Mouse (Mus musculus) A20 (cell line): ENCODE results near the gene Cnnm4.
A peak's percentile ranks its signal among the peaks of the same experiment; 100 is the strongest.

ENCODE experiments used
- DNase-seq: peaks from one replicate; pipeline ENCODE4 v3.0.0-alpha.2; 2011; ENCODE audit warnings: low read depth, low spot score

The Cnnm4 gene

DNA sequence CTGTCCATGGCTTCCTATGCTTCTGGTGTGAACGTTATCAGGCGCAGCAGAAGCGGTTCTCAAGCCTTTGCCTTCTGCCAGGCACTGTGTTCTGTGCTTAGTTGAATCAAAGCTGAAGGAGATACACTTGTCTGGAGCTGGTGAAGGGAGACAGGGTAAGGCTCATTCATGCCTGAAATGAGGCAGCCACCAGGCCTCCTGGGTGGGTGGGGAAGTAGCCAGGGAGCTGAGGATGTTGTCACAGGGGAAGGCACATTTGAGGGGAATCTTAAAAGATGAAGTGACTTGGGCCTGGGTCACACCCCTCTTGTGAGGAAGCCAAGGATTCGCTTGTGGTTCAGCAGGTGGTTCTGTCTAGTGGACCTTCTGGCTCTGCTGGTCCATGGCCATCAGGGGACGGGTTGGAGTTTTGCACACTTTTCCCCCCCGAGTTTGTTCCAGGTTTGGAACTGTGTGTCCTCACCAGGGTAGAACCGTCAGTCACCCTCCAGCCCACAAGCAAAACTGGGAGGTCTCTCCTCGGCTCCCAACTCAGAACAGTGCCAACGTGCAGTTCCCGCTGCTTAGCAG lies 1.9 kb downstream of the Cnnm4 start:
- DNase-seq: peak; percentile 24

- no peak for DNase-seq
Observed at GRCm38 (mm10) chr1:36474646-36475045, 3.2 kb downstream of the Cnnm4 start.

DNA sequence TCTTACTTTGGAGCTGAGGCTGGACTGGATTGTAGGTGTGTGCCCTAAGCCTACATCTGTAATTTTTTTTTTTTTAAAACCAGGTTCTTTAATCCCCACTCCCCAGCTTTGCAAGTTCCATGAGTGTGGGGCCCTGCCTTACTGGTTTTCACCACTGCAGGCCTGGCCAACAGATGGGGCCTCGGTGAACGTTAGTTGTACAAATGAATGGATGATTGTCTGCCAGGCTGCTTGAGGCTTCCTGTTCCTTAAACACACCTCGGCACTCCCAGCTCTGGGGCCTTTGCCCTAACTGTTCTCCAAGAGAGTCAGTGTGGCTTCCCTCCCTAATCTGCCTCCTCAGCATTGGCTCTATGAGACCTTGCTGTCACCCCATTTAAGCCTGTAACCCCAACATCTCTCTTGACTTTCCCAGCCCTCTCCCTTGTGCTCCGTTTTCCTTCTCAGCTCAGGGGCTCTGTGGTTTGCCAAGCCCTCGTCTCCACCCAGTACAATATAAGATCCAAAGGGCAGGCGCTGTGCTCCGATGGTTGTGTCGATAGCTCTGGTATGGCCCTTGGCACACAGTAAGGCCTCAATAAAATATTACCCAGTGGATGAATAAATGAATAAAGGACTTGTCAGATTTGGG lies 4.2 kb downstream of the Cnnm4 start:
- DNase-seq: no peak

GRCm38 (mm10) chr1:36476426-36476825 lies 5.0 kb downstream of the Cnnm4 start:
- DNase-seq: no peak

- DNase-seq: no peak
Observed at GRCm38 (mm10) chr1:36478343-36478795, 6.9 kb downstream of the Cnnm4 start.

DNA sequence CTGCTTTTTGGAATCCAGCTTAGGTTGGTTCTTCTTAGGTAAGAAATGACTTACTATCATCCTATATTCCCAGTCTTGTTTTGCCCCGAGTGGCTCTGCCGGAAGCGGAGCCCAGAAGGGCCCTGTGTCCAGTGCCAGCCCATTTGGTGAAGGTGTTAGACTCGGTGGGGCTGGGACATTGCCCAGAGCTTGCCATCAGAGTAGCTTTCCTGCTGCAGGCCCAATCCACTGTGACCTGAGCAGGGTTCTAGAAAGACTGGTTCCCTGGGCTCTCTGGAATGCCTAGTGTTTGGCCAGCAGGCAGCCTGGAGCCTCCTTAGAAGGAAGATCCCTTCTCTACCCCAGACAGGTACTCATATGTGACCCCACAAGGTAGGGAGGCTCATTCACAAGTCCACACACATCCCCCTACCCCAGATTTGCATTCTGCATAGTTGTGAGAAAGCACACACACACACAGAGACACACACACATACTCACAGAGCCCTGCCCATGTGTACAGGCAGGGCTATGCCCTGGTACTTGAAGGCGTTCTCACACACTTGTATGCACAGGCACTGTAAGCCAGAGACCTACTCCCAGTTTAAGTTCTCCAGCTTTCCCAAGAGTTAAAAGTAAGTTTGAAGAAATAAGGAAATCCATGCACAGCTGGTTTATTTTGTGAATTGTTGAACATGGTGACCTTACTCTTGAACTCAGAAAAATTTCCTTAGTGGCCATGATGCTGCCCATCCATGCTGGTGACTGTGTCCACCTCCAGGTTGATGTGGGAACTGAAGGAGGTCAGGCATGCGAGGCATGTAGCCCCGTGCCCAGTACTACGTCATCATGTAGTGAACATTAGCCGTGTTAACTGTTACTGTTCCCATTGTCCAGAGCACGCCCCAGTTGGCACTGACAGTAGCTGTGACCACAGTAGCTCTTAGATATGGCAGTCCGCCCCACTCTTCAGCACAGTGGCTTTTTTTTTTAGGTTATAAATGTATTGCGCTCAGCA lies 8.8 kb downstream of the Cnnm4 start:
- no peak for DNase-seq

DNA sequence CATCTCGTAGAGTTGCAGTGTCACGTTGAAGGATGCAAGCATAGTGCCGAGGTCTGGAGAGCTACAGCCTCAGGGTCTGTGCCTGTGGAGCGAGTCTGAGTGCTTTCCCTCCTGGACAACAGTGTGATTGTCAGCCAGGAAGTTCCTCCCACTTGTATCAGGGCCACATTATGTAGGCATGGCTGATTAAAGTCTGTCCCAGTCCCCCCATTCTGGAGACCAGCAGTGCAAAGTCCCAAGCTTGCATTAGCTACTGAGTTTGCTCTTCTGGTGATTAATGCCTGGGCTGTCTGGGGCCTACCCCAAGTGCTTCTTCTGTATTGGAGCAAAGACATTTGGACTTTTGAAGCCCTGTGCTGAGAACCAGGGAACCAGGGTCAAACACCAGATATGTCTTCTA lies 12.4 kb downstream of the Cnnm4 start:
- no peak for DNase-seq

- no peak for DNase-seq
Observed at GRCm38 (mm10) chr1:36485080-36485479, 13.7 kb downstream of the Cnnm4 start.

GRCm38 (mm10) chr1:36487111-36487510 lies 15.7 kb downstream of the Cnnm4 start:
- no peak for DNase-seq

DNA sequence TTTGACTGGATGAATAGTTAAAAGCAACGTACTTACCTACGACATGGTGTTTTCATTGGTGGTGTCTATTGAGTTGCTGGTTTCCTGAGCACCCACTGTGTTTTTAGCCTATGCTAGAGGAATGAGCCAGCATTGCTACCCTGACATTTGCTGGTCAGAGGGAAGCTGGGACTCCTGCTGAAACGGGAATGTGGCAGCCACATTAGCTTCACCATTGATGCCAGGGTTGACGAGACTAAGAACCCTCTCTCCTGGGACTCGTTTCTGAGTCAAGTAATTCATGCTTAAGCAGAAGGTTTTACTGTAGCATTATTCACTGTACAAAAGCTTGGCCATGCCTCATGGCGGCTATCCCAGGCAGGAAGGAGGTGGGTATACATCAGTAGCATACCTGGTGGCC lies 18.2 kb downstream of the Cnnm4 start:
- no peak for DNase-seq

- no peak for DNase-seq
Observed at GRCm38 (mm10) chr1:36492416-36493139, 21.2 kb downstream of the Cnnm4 start.

DNA sequence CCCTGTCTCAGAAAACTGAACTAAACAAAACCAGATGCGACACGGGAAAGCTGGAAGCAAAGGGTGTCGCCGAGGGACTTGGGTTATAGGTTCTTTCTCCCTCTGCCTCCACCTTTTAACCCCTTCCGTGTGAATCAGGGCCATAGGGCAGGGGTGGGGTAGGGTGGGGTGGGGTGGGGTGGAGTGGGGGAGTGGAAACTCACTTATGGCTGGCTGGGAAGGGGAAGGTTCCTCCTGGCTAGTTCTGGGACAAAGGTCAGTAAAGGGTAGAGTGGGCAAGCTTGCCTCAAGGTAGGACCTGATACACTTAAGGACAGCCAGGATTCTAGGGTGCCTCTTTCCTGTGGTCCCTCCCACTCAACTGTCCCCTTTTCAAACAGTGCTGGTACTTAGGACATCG lies 21.9 kb downstream of the Cnnm4 start:
- DNase-seq: no peak

- DNase-seq: no peak
Observed at GRCm38 (mm10) chr1:36496719-36497118, 25.3 kb downstream of the Cnnm4 start.

DNA sequence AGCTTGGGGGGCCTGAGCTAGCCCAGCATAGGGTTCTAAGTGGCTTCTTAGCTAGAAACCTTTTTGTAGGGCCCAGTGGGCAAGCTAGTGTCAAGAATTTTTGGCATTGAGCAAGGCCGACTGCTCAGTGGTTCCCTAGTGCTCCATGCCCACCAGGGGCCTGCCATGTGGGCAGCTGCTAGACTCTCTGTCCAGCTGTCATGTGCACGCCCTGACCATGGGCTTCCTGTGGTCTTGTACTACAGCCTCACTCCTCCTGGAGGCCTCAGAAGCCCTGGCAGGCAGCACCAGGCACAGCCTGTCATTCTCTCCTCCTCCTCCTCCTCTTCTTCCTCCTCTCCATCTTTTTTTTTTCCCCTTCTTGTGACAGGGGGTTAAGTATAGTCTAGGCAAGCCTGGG lies 25.9 kb downstream of the Cnnm4 start:
- no peak for DNase-seq

DNA sequence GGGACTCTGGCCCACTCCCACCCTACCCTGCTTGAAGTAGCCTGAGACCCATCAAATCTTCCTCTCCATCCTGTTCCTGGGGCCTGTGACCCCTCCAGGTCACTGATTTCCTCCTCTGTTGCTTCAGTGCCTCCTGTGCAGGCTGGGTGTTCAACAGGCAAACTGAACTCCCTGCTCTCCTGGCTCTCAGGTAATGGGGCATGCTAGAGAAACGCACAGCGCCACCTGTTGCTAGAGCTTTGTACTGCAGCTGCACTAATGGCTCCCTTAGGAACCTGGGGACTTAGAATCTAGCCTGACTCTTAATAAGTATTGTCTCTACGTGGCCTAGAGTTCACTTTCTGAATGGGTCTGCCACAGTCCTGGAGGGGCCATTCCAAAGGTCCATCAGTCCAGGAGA lies 29.8 kb downstream of the Cnnm4 start:
- DNase-seq: peak; percentile 74

GRCm38 (mm10) chr1:36508238-36508637 lies 36.8 kb downstream of the Cnnm4 start:
- peak; percentile 61 for DNase-seq

DNA sequence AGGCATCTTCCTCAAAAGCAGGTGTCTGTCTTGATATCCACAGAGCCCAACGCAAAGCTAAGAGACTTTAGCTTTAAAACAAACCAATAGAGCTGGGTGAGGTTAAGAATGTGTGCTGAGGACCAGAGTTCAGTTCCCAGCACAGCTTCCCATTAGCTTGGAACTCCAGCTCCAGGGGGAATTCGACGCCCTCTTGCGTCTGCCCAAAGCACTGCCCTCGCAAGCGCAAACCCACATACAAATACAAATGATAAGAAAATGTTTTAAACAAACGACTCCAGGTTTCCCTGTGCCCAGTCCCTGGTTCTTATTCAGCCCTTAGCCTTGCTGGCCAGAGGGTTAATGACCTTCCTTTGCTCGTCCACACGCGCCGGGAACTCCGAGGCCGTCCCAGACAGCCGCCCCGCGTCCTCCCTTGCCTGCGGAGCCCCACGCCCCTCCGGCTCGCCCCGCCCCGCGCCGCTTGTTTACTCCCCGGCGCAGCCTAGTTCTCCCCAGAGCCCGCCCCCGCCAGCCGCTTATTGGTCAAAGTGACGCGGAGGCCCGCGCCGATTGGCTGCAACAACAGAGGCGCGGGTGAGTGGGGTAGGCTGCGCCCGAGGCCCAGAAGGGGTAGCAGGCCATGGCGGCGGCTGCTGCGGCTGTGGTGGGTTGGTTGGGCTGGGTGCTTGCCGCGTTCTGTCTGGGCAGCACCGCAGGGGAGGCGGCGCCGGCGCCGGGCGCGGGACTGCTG lies 40.0 kb downstream of the Cnnm4 start, which contains the start of gene Cnnm3:
Gene Cnnm3 (plus strand): TSS at position 579 of the 733 bp plus-strand sequence.
- DNase-seq: peak; percentile 98

GRCm38 (mm10) chr1:36512089-36512965 lies 40.9 kb downstream of the Cnnm4 start:
- DNase-seq: peak; percentile 80

- DNase-seq: no peak
Observed at GRCm38 (mm10) chr1:36512966-36513280, 41.5 kb downstream of the Cnnm4 start.

DNA sequence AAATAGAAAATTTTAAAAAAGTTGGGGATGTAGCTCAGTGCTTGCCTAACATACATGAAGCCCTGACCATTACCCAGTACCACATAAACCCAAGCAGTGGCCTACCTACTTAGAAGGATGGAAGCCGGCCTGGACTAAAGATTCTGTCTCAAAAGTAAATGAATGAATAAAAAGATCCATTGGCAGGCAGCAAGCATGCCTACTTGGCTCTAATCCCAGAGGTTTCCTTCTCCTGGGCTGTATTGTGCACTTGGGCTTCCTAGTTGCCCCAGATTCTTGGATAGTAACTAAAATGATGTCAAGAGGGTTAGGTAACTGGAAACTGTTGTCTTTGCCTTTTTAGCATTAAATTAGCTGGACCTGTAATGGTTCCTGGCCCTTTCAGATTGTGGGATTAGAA lies 41.9 kb downstream of the Cnnm4 start:
- DNase-seq: peak; percentile 15
